Mouse (Mus musculus): Measurements from ENCODE around the gene Rassf2.

The Rassf2 gene

GRCm38 (mm10) chr2:132004495-132005136, 25.4 kb downstream of the Rassf2 start:
- DNase-seq: no peak

GRCm38 (mm10) chr2:132003916-132004315, 26.1 kb downstream of the Rassf2 start:
- no peak for DNase-seq

GRCm38 (mm10) chr2:132001696-132002334, 28.2 kb downstream of the Rassf2 start:
- no peak for DNase-seq

GRCm38 (mm10) chr2:131997356-131997755, 32.7 kb downstream of the Rassf2 start:
- no peak for DNase-seq

- no peak for DNase-seq
Measured at GRCm38 (mm10) chr2:131996369-131996768, 33.7 kb downstream of the Rassf2 start.

GRCm38 (mm10) chr2:131995742-131996141, 34.3 kb downstream of the Rassf2 start:
- peak; percentile 30 for DNase-seq

- no peak for DNase-seq
Measured at GRCm38 (mm10) chr2:131994971-131995370, 35.1 kb downstream of the Rassf2 start.

- no peak for DNase-seq
Measured at GRCm38 (mm10) chr2:131993563-131994088, 36.4 kb downstream of the Rassf2 start.

- DNase-seq: no peak
Measured at GRCm38 (mm10) chr2:131993151-131993550, 36.9 kb downstream of the Rassf2 start.

GRCm38 (mm10) chr2:131992487-131992886, 37.6 kb downstream of the Rassf2 start:
- DNase-seq: no peak

GRCm38 (mm10) chr2:131988550-131988949, 41.5 kb downstream of the Rassf2 start:
- no peak for DNase-seq

- no peak for DNase-seq
Measured at GRCm38 (mm10) chr2:131987950-131988349, 42.1 kb downstream of the Rassf2 start.

- peak; percentile 24 for DNase-seq
Measured at GRCm38 (mm10) chr2:131982546-131983196, 47.4 kb downstream of the Rassf2 start.

- no peak for DNase-seq
Measured at GRCm38 (mm10) chr2:131980866-131981265, 49.2 kb downstream of the Rassf2 start.

GRCm38 (mm10) chr2:131976663-131977062, 53.4 kb downstream of the Rassf2 start:
- no peak for DNase-seq

- DNase-seq: no peak
Measured at GRCm38 (mm10) chr2:131971098-131971497, 59.0 kb downstream of the Rassf2 start.

- no peak for DNase-seq
Measured at GRCm38 (mm10) chr2:131970597-131970996, 59.5 kb downstream of the Rassf2 start.

- DNase-seq: no peak
Measured at GRCm38 (mm10) chr2:131961671-131962070, 68.4 kb downstream of the Rassf2 start.

- no peak for DNase-seq
Measured at GRCm38 (mm10) chr2:131957731-131958222, 72.3 kb downstream of the Rassf2 start.

- DNase-seq: no peak
Measured at GRCm38 (mm10) chr2:131956336-131957256, 73.5 kb downstream of the Rassf2 start.

- DNase-seq: no peak
Measured at GRCm38 (mm10) chr2:131955264-131955663, 74.8 kb downstream of the Rassf2 start.

GRCm38 (mm10) chr2:131954835-131955234, 75.2 kb downstream of the Rassf2 start:
- DNase-seq: no peak

GRCm38 (mm10) chr2:131953711-131954110, 76.3 kb downstream of the Rassf2 start:
- DNase-seq: no peak
